Mouse (Mus musculus) liver, embryonic 14.5 days (tissue): ENCODE measurements at regions not wholly inside any gene's neighbourhood (a gene's known extent, or its start where the extent isn't known, plus 50 kb on each side); places are given as distances from the start of the nearest gene placed in this dataset.

ENCODE experiments used
- CTCF ChIP-seq: IDR thresholded peaks from 2 replicates; pipeline ENCODE4 v1.5.1; 2016; ENCODE audit warnings: antibody characterized with exemption, low read depth, control low read depth
- EP300 ChIP-seq: IDR thresholded peaks from 2 replicates; pipeline ENCODE4 v1.6.1; 2016; ENCODE audit warnings: antibody characterized with exemption, low read depth

DNA sequence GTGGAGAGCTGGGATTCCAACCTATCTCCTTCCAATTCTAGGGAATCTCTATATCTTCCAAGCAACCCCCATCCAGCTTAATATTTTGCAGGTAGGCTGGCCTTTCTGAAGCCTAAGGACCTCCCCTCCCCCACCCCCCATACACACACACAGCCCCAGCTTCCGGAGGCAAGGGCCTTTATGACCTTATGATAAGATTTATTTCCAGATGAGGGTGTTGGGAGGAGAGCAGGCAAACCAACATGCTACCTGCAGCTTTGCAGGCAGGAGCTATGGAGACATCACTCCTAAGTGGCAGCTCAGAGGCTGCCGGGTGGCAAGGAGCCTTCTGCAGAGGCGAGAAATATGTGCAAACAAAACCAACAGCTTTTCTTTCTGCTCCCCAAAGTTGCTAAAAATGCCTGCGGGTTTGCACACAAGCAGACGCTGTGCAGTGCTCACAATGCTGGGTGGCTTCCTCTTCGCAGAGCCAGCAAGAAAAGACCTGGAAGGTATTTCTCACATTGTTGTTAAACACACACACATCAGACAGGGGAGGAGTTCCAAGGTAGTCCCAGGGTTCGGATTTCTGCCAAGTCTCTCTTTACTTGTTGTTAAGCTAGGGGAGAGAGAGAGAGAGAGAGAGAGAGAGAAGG is 145.2 kb upstream of the Jun start:
- TF ChIP-seq EP300 = no peak
- no peak for TF ChIP-seq CTCF
